Mouse (Mus musculus): ENCODE results near the gene Slc22a27. TPM values are rescaled to one million over a fixed set of nuclear protein-coding genes. Genes with fewer than 3 reads are reported as not detected.
"Not testable (repeated sequence)": the region's sequence is repeated elsewhere in the genome, so short reads cannot be mapped to it uniquely, and the experiment has no call there.

The Slc22a27 gene
- total RNA-seq (2021): not detected

- intact Hi-C loops (cut with DNase I); DNase-seq: not testable (repeated sequence)
Measured at GRCm38 (mm10) chr19:7965927-7966326, at the start of gene Slc22a27. Gene Slc22a27 (minus strand): TSS chr19:7966027.

GRCm38 (mm10) chr19:8011596-8011995 lies 45.8 kb upstream of the Slc22a27 start:
- DNase-seq; intact Hi-C loops (cut with DNase I): not testable (repeated sequence)

GRCm38 (mm10) chr19:8009086-8009485 lies 43.3 kb upstream of the Slc22a27 start:
- intact Hi-C loops (cut with DNase I); DNase-seq: not testable (repeated sequence)

GRCm38 (mm10) chr19:7968703-7969102 lies 2.9 kb upstream of the Slc22a27 start:
- no peak for DNase-seq
- intact Hi-C loops (cut with DNase I): no loop called here

- DNase-seq; intact Hi-C loops (cut with DNase I): not testable (repeated sequence)
Measured at GRCm38 (mm10) chr19:7966550-7966949, 723 bp upstream of the Slc22a27 start.

- intact Hi-C loops (cut with DNase I); DNase-seq: not testable (repeated sequence)
Measured at GRCm38 (mm10) chr19:7939391-7939790, 26.4 kb downstream of the Slc22a27 start.

GRCm38 (mm10) chr19:7876626-7877025 lies 89.2 kb downstream of the Slc22a27 start:
- DNase-seq: no peak
- intact Hi-C loops (cut with DNase I): no loop called here

- no peak for DNase-seq
- intact Hi-C loops (cut with DNase I): no loop called here
Measured at GRCm38 (mm10) chr19:7829851-7830250, 136.0 kb downstream of the Slc22a27 start.

Small RNAs within 50 kb of the gene (microRNA-seq; reads per million reads assigned to microRNA genes)
- not detected for gene Gm24951

Other genes starting within 250 kb of the Slc22a27 start
- gene Slc22a26, start 163.4 kb downstream of the Slc22a27 start, total RNA-seq (2021): not detected
- gene Slc22a28, start 166.0 kb upstream of the Slc22a27 start, total RNA-seq (2021): not detected

Data from left cerebral cortex, postnatal 4 days (tissue).